Mouse (Mus musculus) thymus, postnatal 0 days (tissue): ENCODE data around the gene Mettl22. TPM values are rescaled to one million over a fixed set of nuclear protein-coding genes. Genes with fewer than 3 reads are reported as not detected.
A peak's percentile ranks its signal among the peaks of the same experiment; 100 is the strongest.

ENCODE experiments used
- DNase-seq: peaks from one replicate; pipeline ENCODE4 v3.0.0-alpha.2; 2015; ENCODE audit warnings: low spot score
- polyA plus RNA-seq: library from polyadenylated mRNA; unstranded; fragments of >200 nt; fragmentation: Nextera tagmentation; extraction: Ambion mirVana; gene quantifications from 2 replicates; pipeline ENCODE4 v1.2.1, GENCODE M21; 2015

The Mettl22 gene
- polyA plus RNA-seq, 1 experiment from 2014 or later: 17.9 TPM

- DNase-seq: no peak
Measured at GRCm38 (mm10) chr16:8509894-8510293, 39.3 kb downstream of the Mettl22 start.

GRCm38 (mm10) chr16:8512830-8513229 lies 42.2 kb downstream of the Mettl22 start:
- DNase-seq: no peak

GRCm38 (mm10) chr16:8513236-8513906 lies 42.8 kb downstream of the Mettl22 start, which contains the start of gene Abat:
Abat (plus strand) TSS chr16:8513429.
- DNase-seq: peak; percentile 73

- DNase-seq: no peak
Measured at GRCm38 (mm10) chr16:8514180-8514579, 43.6 kb downstream of the Mettl22 start.

GRCm38 (mm10) chr16:8520525-8520924 lies 49.9 kb downstream of the Mettl22 start:
- DNase-seq: no peak

GRCm38 (mm10) chr16:8521322-8521721 lies 50.7 kb downstream of the Mettl22 start:
- DNase-seq: no peak

- DNase-seq: no peak
Measured at GRCm38 (mm10) chr16:8523480-8524144, 53.0 kb downstream of the Mettl22 start.

- DNase-seq: no peak
Measured at GRCm38 (mm10) chr16:8524163-8524847, 53.7 kb downstream of the Mettl22 start.

- no peak for DNase-seq
Measured at GRCm38 (mm10) chr16:8525293-8525692, 54.7 kb downstream of the Mettl22 start.

- DNase-seq: no peak
Measured at GRCm38 (mm10) chr16:8525877-8526276, 55.3 kb downstream of the Mettl22 start.

- no peak for DNase-seq
Measured at GRCm38 (mm10) chr16:8529389-8529788, 58.8 kb downstream of the Mettl22 start.

GRCm38 (mm10) chr16:8530018-8530417 lies 59.4 kb downstream of the Mettl22 start:
- no peak for DNase-seq

GRCm38 (mm10) chr16:8532461-8532860 lies 61.9 kb downstream of the Mettl22 start:
- DNase-seq: no peak

GRCm38 (mm10) chr16:8532894-8533293 lies 62.3 kb downstream of the Mettl22 start:
- no peak for DNase-seq

GRCm38 (mm10) chr16:8533477-8533876 lies 62.9 kb downstream of the Mettl22 start:
- DNase-seq: no peak

- DNase-seq: no peak
Measured at GRCm38 (mm10) chr16:8534466-8535200, 64.0 kb downstream of the Mettl22 start.

GRCm38 (mm10) chr16:8535411-8535810 lies 64.8 kb downstream of the Mettl22 start:
- no peak for DNase-seq

GRCm38 (mm10) chr16:8539150-8539865 lies 68.7 kb downstream of the Mettl22 start:
- DNase-seq: no peak
